ENCODE assay signal across 8 mouse cellular contexts in the genomic region with DNA sequence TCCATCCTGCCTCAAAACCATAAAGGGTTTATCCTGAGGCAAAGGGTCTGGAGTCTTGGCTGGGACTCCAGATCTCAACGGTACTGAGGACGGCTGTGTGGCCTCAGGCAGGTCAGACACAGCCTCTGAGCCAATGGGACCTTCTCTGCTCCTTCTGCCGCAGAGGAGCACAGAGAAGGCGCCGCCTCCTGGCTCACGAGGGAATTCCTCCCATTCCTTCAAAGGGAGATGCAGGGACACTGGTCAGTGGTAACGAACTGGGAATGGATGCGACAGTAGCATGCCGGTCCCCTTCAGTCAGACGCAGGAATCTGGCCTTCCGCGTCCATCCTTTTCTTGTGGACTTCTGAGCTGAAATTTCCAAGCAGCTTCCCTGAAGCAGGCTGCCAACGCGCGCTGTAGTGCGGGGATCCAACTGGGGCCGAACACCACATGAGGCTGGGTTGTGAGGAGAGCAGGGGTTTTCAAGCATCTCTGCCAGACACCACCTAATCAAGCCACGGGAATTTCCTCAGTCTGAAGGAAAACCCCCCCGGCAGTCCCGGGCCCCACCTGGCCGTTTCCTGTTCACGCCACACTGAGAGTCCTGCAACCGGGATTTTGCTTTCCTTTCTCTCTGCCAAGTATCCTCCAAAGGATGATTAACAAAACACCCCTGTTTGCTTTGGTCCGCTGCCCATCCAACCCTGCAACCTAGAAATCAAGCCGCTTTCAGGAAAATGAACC. TPM values are rescaled to one million over a fixed set of nuclear protein-coding genes. Genes with fewer than 3 reads are reported as not detected.
A peak's percentile ranks its signal among the peaks of the same experiment; 100 is the strongest.
DNase-seq lines count a peak whose midpoint lies in the region; ATAC-seq and TF ChIP-seq lines count a peak whose summit lies in the region.

No protein-coding gene starts in this region.

- H3K4me2 ChIP-seq in forebrain, embryonic 16.5 days (ENCODE audit: low read length), result peak overlapping the region; percentile 42
- peak overlapping the region; percentile 37 for H3K4me2 ChIP-seq in intestine, embryonic 14.5 days (ENCODE audit: low read length)
- H3K4me2 ChIP-seq in liver, embryonic 14.5 days (ENCODE audit: low read depth), result no peak overlapping the region

- peaks cover 7% of the 10 kb centered on the region for H3K4me1 ChIP-seq in forebrain, embryonic 16.5 days (replicated peaks; ENCODE audit: control insufficient read depth, insufficient read depth, low read length)
- peaks cover 4% of the 10 kb centered on the region; the same call in 1 of the 2 replicates for H3K4me1 ChIP-seq in intestine, embryonic 14.5 days (replicated peaks; ENCODE audit: control insufficient read depth, insufficient read depth, low read length)
- no peaks in the 10 kb centered on the region for H3K4me1 ChIP-seq in liver, embryonic 14.5 days (replicated peaks; ENCODE audit: control insufficient read depth in 2 of 2, insufficient read depth in 2 of 2, low read length in 1 of 2)
- H3K4me1 ChIP-seq in small intestine, adult 2 months (ENCODE audit: control insufficient read depth, insufficient read depth, insufficient read length, low read length), result peaks cover 5% of the 10 kb centered on the region; the same call in 1 of the 2 replicates

- 4% methylated on average over 25 of the region's 25 CpGs for WGBS in forebrain, embryonic 16.5 days
- 14% methylated on average over 25 of the region's 25 CpGs for WGBS in intestine, embryonic 14.5 days
- 27% methylated on average over 25 of the region's 25 CpGs for WGBS in liver, embryonic 14.5 days (ENCODE audit: insufficient replicate concordance)
- WGBS in small intestine, adult 2 months, result 19% methylated on average over 25 of the region's 25 CpGs

- no peaks in the 10 kb centered on the region for H3K36me3 ChIP-seq in forebrain, embryonic 16.5 days (ENCODE audit: control insufficient read depth, insufficient read depth)
- no peaks in the 10 kb centered on the region for H3K36me3 ChIP-seq in intestine, embryonic 14.5 days (ENCODE audit: control insufficient read depth, insufficient read depth, low read length)
- H3K36me3 ChIP-seq in liver, embryonic 14.5 days (replicated peaks; ENCODE audit: control insufficient read depth, insufficient read depth, low read depth), result no peaks in the 10 kb centered on the region
- no peaks in the 10 kb centered on the region for H3K36me3 ChIP-seq in small intestine, adult 2 months (ENCODE audit: control insufficient read depth, insufficient read depth, low read length)

- no peak for TF ChIP-seq POLR2A in small intestine, adult 2 months (IDR thresholded peaks at IDR 0.05; ENCODE audit: low read depth, low read length)

- H3K9ac ChIP-seq in forebrain, embryonic 16.5 days (replicated peaks; ENCODE audit: low read depth, low read length), result peak overlapping the region; percentile 49
- H3K9ac ChIP-seq in intestine, embryonic 14.5 days (ENCODE audit: low read length), result no peak overlapping the region
- no peak overlapping the region for H3K9ac ChIP-seq in liver, embryonic 14.5 days (replicated peaks)

- peak; percentile 42 for DNase-seq in gastrocnemius, adult 2 months
- DNase-seq in gastrocnemius, adult 18-20 months (ENCODE audit: low spot score), result no peak
- DNase-seq in cerebellum, adult 11 months, result peak; percentile 65
- no peak for DNase-seq in intestine, embryonic 14.5 days (ENCODE audit: low spot score)
- DNase-seq in liver, embryonic 14.5 days (ENCODE audit: low read depth in 3 of 3, low spot score in 3 of 3), result no peak
- DNase-seq in layer of hippocampus, adult 8-10 months (ENCODE audit: low spot score in 2 of 2), result no peak

- ATAC-seq in forebrain, embryonic 16.5 days, result no peak; the same call in 1 of the 2 replicates
- no peak; the same call in 1 of the 2 replicates for ATAC-seq in intestine, embryonic 14.5 days (replicated peaks; ENCODE audit: low FRiP score, low TSS enrichment, low read depth)
- no peak for ATAC-seq in liver, embryonic 14.5 days (ENCODE audit: insufficient read depth)

- peak overlapping the region; percentile 60 for H3K27ac ChIP-seq in gastrocnemius, adult 2 months
- no peak overlapping the region for H3K27ac ChIP-seq in forebrain, embryonic 16.5 days (ENCODE audit: low read length)
- no peak overlapping the region for H3K27ac ChIP-seq in intestine, embryonic 14.5 days (ENCODE audit: low read depth)
- H3K27ac ChIP-seq in liver, embryonic 14.5 days, result no peak overlapping the region
- H3K27ac ChIP-seq in small intestine, adult 2 months (ENCODE audit: insufficient read depth, low read depth, low read length), result no peak overlapping the region

- H3K4me3 ChIP-seq in gastrocnemius, adult 2 months, result peak overlapping the region; percentile 60
- H3K4me3 ChIP-seq in forebrain, embryonic 16.5 days (replicated peaks; ENCODE audit: low read length), result peak overlapping the region; percentile 26
- no peak overlapping the region for H3K4me3 ChIP-seq in intestine, embryonic 14.5 days (ENCODE audit: low read depth, low read length)
- H3K4me3 ChIP-seq in liver, embryonic 14.5 days (ENCODE audit: insufficient read depth in 1 of 2, low read depth in 2 of 2, low read length in 2 of 2), result no peak overlapping the region
- H3K4me3 ChIP-seq in small intestine, adult 2 months (ENCODE audit: low read depth, low read length), result peak overlapping the region; percentile 23

- TF ChIP-seq CTCF in gastrocnemius, adult 2 months (IDR thresholded peaks at IDR 0.05), result peak; percentile 52
- peak; percentile 68 for TF ChIP-seq CTCF in liver, embryonic 14.5 days (IDR thresholded peaks at IDR 0.05; ENCODE audit: low read depth)
- TF ChIP-seq CTCF in small intestine, adult 2 months (IDR thresholded peaks at IDR 0.05; ENCODE audit: extremely low read depth, insufficient read length, insufficient replicate concordance, low read depth, low read length), result peak; percentile 74

- peaks cover 3% of the 10 kb centered on the region; the same call in 1 of the 2 replicates for H3K27me3 ChIP-seq in forebrain, embryonic 16.5 days (replicated peaks; ENCODE audit: control insufficient read depth, insufficient read depth, low read length)
- H3K27me3 ChIP-seq in intestine, embryonic 14.5 days (replicated peaks; ENCODE audit: control insufficient read depth, insufficient read depth, low read length), result no peaks in the 10 kb centered on the region
- H3K27me3 ChIP-seq in liver, embryonic 14.5 days (ENCODE audit: control insufficient read depth, insufficient read depth, low read length), result peaks cover 3% of the 10 kb centered on the region; the same call in 1 of the 2 replicates
- no peaks in the 10 kb centered on the region for H3K27me3 ChIP-seq in small intestine, adult 2 months (ENCODE audit: control insufficient read depth, insufficient read depth, low read length)

- peaks cover 4% of the 10 kb centered on the region; the same call in 1 of the 2 replicates for H3K9me3 ChIP-seq in forebrain, embryonic 16.5 days (ENCODE audit: control insufficient read depth, low read length)
- peaks cover 7% of the 10 kb centered on the region; the same call in 1 of the 2 replicates for H3K9me3 ChIP-seq in intestine, embryonic 14.5 days (ENCODE audit: control insufficient read depth, low read length)
- H3K9me3 ChIP-seq in liver, embryonic 14.5 days (ENCODE audit: control insufficient read depth, low read length), result no peaks in the 10 kb centered on the region

- intact Hi-C loops in gastrocnemius, adult 2 months (cut with DNase I), result loop anchor here (5.0 kb wide), 2 partner anchors 42 to 182 kb away; no protein-coding TSS in a partner anchor

- no peak for TF ChIP-seq EP300 in liver, embryonic 14.5 days (IDR thresholded peaks at IDR 0.05; ENCODE audit: low read depth)

RNA-seq across cellular contexts. Expression of a gene that starts 10.3 kb away (rescaled TPM):
- total RNA-seq in gastrocnemius, adult 2 months (2021), result 10 to 100 TPM; 27.6 to 29.1 TPM
- 10 to 100 TPM; 28.1 to 29.3 TPM for total RNA-seq in gastrocnemius, adult 18-20 months (2021)
- 50.8 and 56.9 TPM in 2 replicates for polyA plus RNA-seq in forebrain, embryonic 16.5 days (2015; fragmentation: Nextera tagmentation; extraction: Ambion mirVana)
- 71.5 and 75.3 TPM in 2 replicates for polyA plus RNA-seq in intestine, embryonic 14.5 days (2014; fragmentation: Nextera tagmentation; extraction: Ambion mirVana)
- polyA plus RNA-seq in liver, embryonic 14.5 days (2012; rRNA removed), result 4.6 and 5.8 TPM in 2 replicates
- 22.6 and 25.5 TPM in 2 replicates for polyA plus RNA-seq in liver, embryonic 14.5 days (2014; fragmentation: Nextera tagmentation; extraction: Ambion mirVana)
- polyA plus RNA-seq in small intestine, adult 2 months (2012; rRNA removed), result 6.2 and 11.7 TPM in 2 replicates
- total RNA-seq in layer of hippocampus, adult 8-10 months (2022), result 10 to 100 TPM; 33.6 to 53.2 (median 41.5) TPM

RNA-seq across cellular contexts. Expression of a gene that starts 19.7 kb away (rescaled TPM):
- total RNA-seq in gastrocnemius, adult 2 months (2021), result under 1 TPM; 0.41 to 0.59 TPM
- under 1 TPM; 0.30 to 0.66 TPM for total RNA-seq in gastrocnemius, adult 18-20 months (2021)
- 0.41 and 0.47 TPM in 2 replicates for polyA plus RNA-seq in forebrain, embryonic 16.5 days (2015; fragmentation: Nextera tagmentation; extraction: Ambion mirVana)
- polyA plus RNA-seq in intestine, embryonic 14.5 days (2014; fragmentation: Nextera tagmentation; extraction: Ambion mirVana), result 13.4 and 16.2 TPM in 2 replicates
- 2.0 and 2.6 TPM in 2 replicates for polyA plus RNA-seq in liver, embryonic 14.5 days (2012; rRNA removed)
- 1.5 and 1.9 TPM in 2 replicates for polyA plus RNA-seq in liver, embryonic 14.5 days (2014; fragmentation: Nextera tagmentation; extraction: Ambion mirVana)
- 105 and 170 TPM in 2 replicates for polyA plus RNA-seq in small intestine, adult 2 months (2012; rRNA removed)
- total RNA-seq in layer of hippocampus, adult 8-10 months (2022), result 1 to 10 TPM in 2 of 4 experiments, under 1 TPM in 2; 0.41 to 3.4 (median 1.2) TPM

RNA-seq across cellular contexts. Expression of a gene that starts 52.7 kb away (rescaled TPM):
- 10 to 100 TPM in 1 of 2 experiments, 1 to 10 TPM in 1; 7.0 to 18.6 TPM for total RNA-seq in gastrocnemius, adult 2 months (2021)
- total RNA-seq in gastrocnemius, adult 18-20 months (2021), result 10 to 100 TPM in 1 of 2 experiments, 1 to 10 TPM in 1; 6.3 to 15.4 TPM
- polyA plus RNA-seq in forebrain, embryonic 16.5 days (2015; fragmentation: Nextera tagmentation; extraction: Ambion mirVana), result 3.8 and 4.7 TPM in 2 replicates
- 2.2 and 3.2 TPM in 2 replicates for polyA plus RNA-seq in intestine, embryonic 14.5 days (2014; fragmentation: Nextera tagmentation; extraction: Ambion mirVana)
- 0.67 and 1.1 TPM in 2 replicates for polyA plus RNA-seq in liver, embryonic 14.5 days (2012; rRNA removed)
- 1.2 and 1.9 TPM in 2 replicates for polyA plus RNA-seq in liver, embryonic 14.5 days (2014; fragmentation: Nextera tagmentation; extraction: Ambion mirVana)
- 4.0 and 11.1 TPM in 2 replicates for polyA plus RNA-seq in small intestine, adult 2 months (2012; rRNA removed)
- 10 to 100 TPM; 18.1 to 22.0 (median 18.8) TPM for total RNA-seq in layer of hippocampus, adult 8-10 months (2022)

Comparison
In these comparisons a context has a peak if more than half of its experiments do, and no peak if none do; other contexts are left out.
1. DNase-seq: peak in gastrocnemius, adult 2 months (single experiment) and cerebellum, adult 11 months (single experiment); none in gastrocnemius, adult 18-20 months (single experiment), intestine, embryonic 14.5 days (single experiment), liver, embryonic 14.5 days (0 of 3) and layer of hippocampus, adult 8-10 months (0 of 2).
2. H3K4me3 ChIP-seq: peak in gastrocnemius, adult 2 months (single experiment), forebrain, embryonic 16.5 days (single experiment) and small intestine, adult 2 months (single experiment); none in intestine, embryonic 14.5 days (single experiment) and liver, embryonic 14.5 days (0 of 2).
3. Peak in every context shown above with its lines, with median percentiles within 50 percentile points of each other: CTCF ChIP-seq.